8 mouse cellular contexts compared by ENCODE assay signal in genomic region chr2:52674886-52675277, GRCm38 (mm10). TPM values are rescaled to one million over a fixed set of nuclear protein-coding genes. Genes with fewer than 3 reads are reported as not detected.
DNase-seq lines count a peak whose midpoint lies in the region; ATAC-seq and TF ChIP-seq lines count a peak whose summit lies in the region.

No protein-coding gene starts in this region.

- 1% methylated on average over 19 of the region's 19 CpGs for WGBS in spleen, adult 2 months
- WGBS in embryonic facial prominence, embryonic 10.5 days, result 1% methylated on average over 19 of the region's 19 CpGs
- WGBS in midbrain, embryonic 12.5 days, result under 1% methylated on average over 19 of the region's 19 CpGs

- peak overlapping the region; percentile 2; the same call in 1 of the 2 replicates for H3K4me3 ChIP-seq in spleen, adult 2 months (ENCODE audit: extremely low read depth, insufficient read depth, insufficient read length)
- H3K4me3 ChIP-seq in embryonic facial prominence, embryonic 10.5 days, result peak overlapping the region; percentile 71
- H3K4me3 ChIP-seq in midbrain, embryonic 12.5 days, result peak overlapping the region; percentile 78

- DNase-seq in spleen, adult 2 months (ENCODE audit: low read depth in 1 of 2, low spot score in 2 of 2), result no peak
- no peak for DNase-seq in spleen, postnatal 36 days (ENCODE audit: low spot score in 2 of 2)
- peak; percentile 50 for DNase-seq in embryonic facial prominence, embryonic 10.5 days (ENCODE audit: low spot score)
- peak; percentile 14 to 24 for DNase-seq in heart, postnatal 36 days
- DNase-seq in kidney, postnatal 36 days, result peak; percentile 24 to 48
- DNase-seq in yolk sac, embryonic 10.5 days (ENCODE audit: low spot score), result peak; percentile 10
- no peak for DNase-seq in urinary bladder, postnatal 4 days (ENCODE audit: low spot score in 2 of 2)

- H3K27ac ChIP-seq in spleen, adult 2 months (ENCODE audit: insufficient read depth, low read length), result no peak overlapping the region
- no peak overlapping the region for H3K27ac ChIP-seq in embryonic facial prominence, embryonic 10.5 days (replicated peaks)
- no peak overlapping the region for H3K27ac ChIP-seq in midbrain, embryonic 12.5 days (replicated peaks)

- no peak for ATAC-seq in midbrain, embryonic 12.5 days (ENCODE audit: low FRiP score, low read depth)

- peaks cover 4% of the 10 kb centered on the region for H3K4me1 ChIP-seq in spleen, adult 2 months (ENCODE audit: control insufficient read depth, insufficient read depth, insufficient read length)
- H3K4me1 ChIP-seq in embryonic facial prominence, embryonic 10.5 days, result peaks cover 23% of the 10 kb centered on the region
- H3K4me1 ChIP-seq in midbrain, embryonic 12.5 days, result peaks cover 11% of the 10 kb centered on the region

- H3K4me2 ChIP-seq in midbrain, embryonic 12.5 days (replicated peaks), result peak overlapping the region; percentile 94

- no peak for TF ChIP-seq POLR2A in spleen, adult 2 months (IDR thresholded peaks at IDR 0.05; ENCODE audit: low read depth, low read length)

- no peaks in the 10 kb centered on the region for H3K36me3 ChIP-seq in spleen, adult 2 months (ENCODE audit: control insufficient read depth, insufficient read depth, low read length)
- H3K36me3 ChIP-seq in embryonic facial prominence, embryonic 10.5 days (replicated peaks), result no peaks in the 10 kb centered on the region
- no peaks in the 10 kb centered on the region for H3K36me3 ChIP-seq in midbrain, embryonic 12.5 days

- intact Hi-C loops in heart, postnatal 36 days (cut with DNase I), result loop anchor here (5.0 kb wide), 1 partner anchor 43 kb away; no protein-coding TSS in a partner anchor

- no peak overlapping the region for H3K9ac ChIP-seq in midbrain, embryonic 12.5 days (replicated peaks)

- TF ChIP-seq CTCF in spleen, adult 2 months (IDR thresholded peaks at IDR 0.05; ENCODE audit: extremely low read depth, insufficient read depth, insufficient read length, insufficient replicate concordance), result no peak

- peaks cover 13% of the 10 kb centered on the region for H3K27me3 ChIP-seq in spleen, adult 2 months (ENCODE audit: control insufficient read depth, insufficient read depth, low read length)
- peaks cover 74% of the 10 kb centered on the region for H3K27me3 ChIP-seq in embryonic facial prominence, embryonic 10.5 days (replicated peaks; ENCODE audit: low read depth, poor library complexity, severe bottlenecking)
- peaks cover 48% of the 10 kb centered on the region for H3K27me3 ChIP-seq in midbrain, embryonic 12.5 days

- H3K9me3 ChIP-seq in embryonic facial prominence, embryonic 10.5 days, result no peaks in the 10 kb centered on the region
- no peaks in the 10 kb centered on the region for H3K9me3 ChIP-seq in midbrain, embryonic 12.5 days

RNA-seq across cellular contexts. Expression of gene Cacnb4, which starts 1.7 kb away (rescaled TPM):
- 0.06 and 0.11 TPM in 2 replicates for polyA plus RNA-seq in spleen, adult 2 months (2012; rRNA removed)
- 0.50 and 0.52 TPM in 2 replicates for polyA plus RNA-seq in embryonic facial prominence, embryonic 10.5 days (2016; fragmentation: Nextera tagmentation; extraction: Ambion mirVana)
- under 1 TPM; 0.53 to 0.62 TPM for total RNA-seq in heart, postnatal 36 days (2021)
- 5.0 and 7.4 TPM in 2 replicates for polyA plus RNA-seq in midbrain, embryonic 12.5 days (2016; fragmentation: Nextera tagmentation; extraction: Ambion mirVana)

Comparison
In these comparisons a context has a peak if more than half of its experiments do, and no peak if none do; other contexts are left out.
1. DNase-seq: peak in embryonic facial prominence, embryonic 10.5 days (single experiment), heart, postnatal 36 days (2 of 2), kidney, postnatal 36 days (2 of 2) and yolk sac, embryonic 10.5 days (single experiment); none in spleen, adult 2 months (0 of 2), spleen, postnatal 36 days (0 of 2) and urinary bladder, postnatal 4 days (0 of 2).
2. H3K4me3 ChIP-seq: peak in every context shown above with its lines; median percentile 78 in midbrain, embryonic 12.5 days; 71 in embryonic facial prominence, embryonic 10.5 days; 2 in spleen, adult 2 months.